ENCODE assay signal across 8 mouse cellular contexts in genomic region chr8:70527111-70527511, GRCm38 (mm10). TPM values are rescaled to one million over a fixed set of nuclear protein-coding genes. Genes with fewer than 3 reads are reported as not detected.
DNase-seq lines count a peak whose midpoint lies in the region; ATAC-seq and TF ChIP-seq lines count a peak whose summit lies in the region.

No protein-coding gene starts in this region.

- peak overlapping the region; percentile 95 for H3K4me3 ChIP-seq in left cerebral cortex, adult 2 months
- H3K4me3 ChIP-seq in embryonic facial prominence, embryonic 13.5 days, result peak overlapping the region; percentile 62
- H3K4me3 ChIP-seq in intestine, embryonic 16.5 days (ENCODE audit: low read length), result peak overlapping the region; percentile 92

- intact Hi-C loops in left cerebral cortex, adult 2 months (cut with DNase I), result no loop called here
- intact Hi-C loops in left cerebral cortex, postnatal 14 days (cut with DNase I), result no loop called here

- H3K4me1 ChIP-seq in embryonic facial prominence, embryonic 13.5 days, result peaks cover 35% of the 10 kb centered on the region
- H3K4me1 ChIP-seq in intestine, embryonic 16.5 days (ENCODE audit: control insufficient read depth, insufficient read depth, low read length), result peaks cover 17% of the 10 kb centered on the region

- no peaks in the 10 kb centered on the region for H3K27me3 ChIP-seq in embryonic facial prominence, embryonic 13.5 days
- H3K27me3 ChIP-seq in intestine, embryonic 16.5 days (replicated peaks; ENCODE audit: control insufficient read depth, insufficient read depth, low read length), result no peaks in the 10 kb centered on the region

- H3K9me3 ChIP-seq in embryonic facial prominence, embryonic 13.5 days, result no peaks in the 10 kb centered on the region
- no peaks in the 10 kb centered on the region for H3K9me3 ChIP-seq in intestine, embryonic 16.5 days (ENCODE audit: control insufficient read depth, low read length)

- peak overlapping the region; percentile 96 for H3K27ac ChIP-seq in left cerebral cortex, adult 2 months
- H3K27ac ChIP-seq in embryonic facial prominence, embryonic 13.5 days, result peak overlapping the region; percentile 84
- peak overlapping the region; percentile 81 for H3K27ac ChIP-seq in intestine, embryonic 16.5 days (ENCODE audit: low read length)

- peaks cover 30% of the 10 kb centered on the region for H3K36me3 ChIP-seq in embryonic facial prominence, embryonic 13.5 days
- peaks cover 11% of the 10 kb centered on the region for H3K36me3 ChIP-seq in intestine, embryonic 16.5 days (ENCODE audit: control insufficient read depth, insufficient read depth, low read length)

- peak overlapping the region; percentile 95 for H3K9ac ChIP-seq in embryonic facial prominence, embryonic 13.5 days
- peak overlapping the region; percentile 96 for H3K9ac ChIP-seq in intestine, embryonic 16.5 days (ENCODE audit: low read depth, low read length)

- H3K4me2 ChIP-seq in embryonic facial prominence, embryonic 13.5 days, result peak overlapping the region; percentile 65
- H3K4me2 ChIP-seq in intestine, embryonic 16.5 days (ENCODE audit: low read depth, low read length), result peak overlapping the region; percentile 61

- ATAC-seq in embryonic facial prominence, embryonic 13.5 days (ENCODE audit: insufficient number of reproducible peaks, insufficient read depth, low FRiP score, low TSS enrichment, low read depth), result no peak
- ATAC-seq in intestine, embryonic 16.5 days, result peak; percentile 51

- no peak for TF ChIP-seq CTCF in left cerebral cortex, adult 2 months (IDR thresholded peaks at IDR 0.05)

- WGBS in embryonic facial prominence, embryonic 13.5 days, result 2% methylated on average over 8 of the region's 8 CpGs
- 2% methylated on average over 8 of the region's 8 CpGs for WGBS in intestine, embryonic 16.5 days

- no peak for DNase-seq in left cerebral cortex, adult 2 months (ENCODE audit: extremely low spot score in 1 of 2, low spot score in 2 of 2)
- DNase-seq in left cerebral cortex, postnatal 14 days (ENCODE audit: low spot score in 2 of 2), result no peak
- peak; percentile 41 for DNase-seq in naive thymus-derived CD4-positive, alpha-beta T cell, adult 2 months (ENCODE audit: low read depth)
- DNase-seq in frontal cortex, postnatal 10 days (ENCODE audit: low spot score in 2 of 2), result no peak
- DNase-seq in right cerebral cortex, postnatal 14 days, result no peak
- no peak for DNase-seq in kidney, postnatal 10 days

RNA-seq across cellular contexts. Expression of gene Fkbp8, which starts 0.4 kb away (rescaled TPM):
- total RNA-seq in left cerebral cortex, adult 2 months (2021), result 100 to 1,000 TPM; 392 to 410 TPM
- 100 to 1,000 TPM; 396 to 406 TPM for total RNA-seq in left cerebral cortex, postnatal 14 days (2021)
- 297 and 306 TPM in 2 replicates for polyA plus RNA-seq in embryonic facial prominence, embryonic 13.5 days (2015; fragmentation: Nextera tagmentation; extraction: Ambion mirVana)
- 320 and 328 TPM in 2 replicates for polyA plus RNA-seq in intestine, embryonic 16.5 days (2015; fragmentation: Nextera tagmentation; extraction: Ambion mirVana)

RNA-seq across cellular contexts. Expression of gene Kxd1, which starts 0.6 kb away (rescaled TPM):
- total RNA-seq in left cerebral cortex, adult 2 months (2021), result 10 to 100 TPM; 39.8 to 44.4 TPM
- total RNA-seq in left cerebral cortex, postnatal 14 days (2021), result 10 to 100 TPM; 40.8 to 43.4 TPM
- polyA plus RNA-seq in embryonic facial prominence, embryonic 13.5 days (2015; fragmentation: Nextera tagmentation; extraction: Ambion mirVana), result 55.4 and 59.9 TPM in 2 replicates
- polyA plus RNA-seq in intestine, embryonic 16.5 days (2015; fragmentation: Nextera tagmentation; extraction: Ambion mirVana), result 65.3 and 67.3 TPM in 2 replicates

RNA-seq across cellular contexts. Expression of gene Ell, which starts 12.1 kb away (rescaled TPM):
- total RNA-seq in left cerebral cortex, adult 2 months (2021), result 10 to 100 TPM; 18.6 to 20.8 TPM
- total RNA-seq in left cerebral cortex, postnatal 14 days (2021), result 10 to 100 TPM; 13.8 to 17.4 TPM
- 20.6 and 21.3 TPM in 2 replicates for polyA plus RNA-seq in embryonic facial prominence, embryonic 13.5 days (2015; fragmentation: Nextera tagmentation; extraction: Ambion mirVana)
- 16.6 and 17.7 TPM in 2 replicates for polyA plus RNA-seq in intestine, embryonic 16.5 days (2015; fragmentation: Nextera tagmentation; extraction: Ambion mirVana)

RNA-seq across cellular contexts. Expression of gene Uba52, which starts 16.5 kb away (rescaled TPM):
- total RNA-seq in left cerebral cortex, adult 2 months (2021), result 100 to 1,000 TPM; 788 to 861 TPM
- total RNA-seq in left cerebral cortex, postnatal 14 days (2021), result 1,000 to 10,000 TPM in 1 of 2 experiments, 100 to 1,000 TPM in 1; 967 to 1,028 TPM
- 987 and 1,032 TPM in 2 replicates for polyA plus RNA-seq in embryonic facial prominence, embryonic 13.5 days (2015; fragmentation: Nextera tagmentation; extraction: Ambion mirVana)
- 991 TPM in 2 replicates for polyA plus RNA-seq in intestine, embryonic 16.5 days (2015; fragmentation: Nextera tagmentation; extraction: Ambion mirVana)

RNA-seq across cellular contexts. Expression of gene Rex1bd, which starts 20.6 kb away (rescaled TPM):
- 100 to 1,000 TPM; 108 to 110 TPM for total RNA-seq in left cerebral cortex, adult 2 months (2021)
- 10 to 100 TPM; 96.6 to 99.7 TPM for total RNA-seq in left cerebral cortex, postnatal 14 days (2021)
- polyA plus RNA-seq in embryonic facial prominence, embryonic 13.5 days (2015; fragmentation: Nextera tagmentation; extraction: Ambion mirVana), result 169 and 178 TPM in 2 replicates
- polyA plus RNA-seq in intestine, embryonic 16.5 days (2015; fragmentation: Nextera tagmentation; extraction: Ambion mirVana), result 130 and 137 TPM in 2 replicates
